Mouse (Mus musculus) pancreas, adult 10 weeks (tissue): ENCODE data around the gene Ifnb1. TPM values are rescaled to one million over a fixed set of nuclear protein-coding genes. Genes with fewer than 3 reads are reported as not detected.

ENCODE experiments used
- polyA plus RNA-seq: library from polyadenylated mRNA; stranded (reverse); fragments of 350-450 nt; fragmentation: Illumina TruSeq; extraction: RNeasy Lipid Tissue Mini Kit (QIAGEN cat#74804); gene quantifications from one replicate; pipeline ENCODE4 v1.2.3, GENCODE M21; 2015; ENCODE audit warnings: low read depth, low replicate concordance; ENCODE audit not compliant: insufficient read depth

Ifnb1 gene
- polyA plus RNA-seq, result not detected

GRCm38 (mm10) chr4:88522674-88523073 lies at the start of gene Ifnb1:
Gene Ifnb1 (minus strand): TSS chr4:88522774.

GRCm38 (mm10) chr4:88571698-88572097 lies 49.1 kb upstream of the Ifnb1 start, which contains the start of gene Ifna14:
Gene Ifna14 (minus strand): TSS chr4:88571798.

GRCm38 (mm10) chr4:88558145-88558544 lies 35.6 kb upstream of the Ifnb1 start, which contains the start of gene Ifna15:
Gene Ifna15 (minus strand): TSS chr4:88558245.

Other genes starting within 250 kb of the Ifnb1 start
- gene Hacd4, start 83.8 kb downstream of the Ifnb1 start, polyA plus RNA-seq, result 4.0 TPM
- gene Ifna15, start 35.5 kb upstream of the Ifnb1 start, polyA plus RNA-seq, result not detected
- not detected for gene Ifna14, start 49.0 kb upstream of the Ifnb1 start, polyA plus RNA-seq
- gene Ifna9, start 69.6 kb upstream of the Ifnb1 start, polyA plus RNA-seq, result not detected
- not detected for gene Ifna12, start 80.6 kb upstream of the Ifnb1 start, polyA plus RNA-seq
- not detected for gene C87499, start 111.6 kb upstream of the Ifnb1 start, polyA plus RNA-seq
- not detected for gene Ifna13, start 121.7 kb upstream of the Ifnb1 start, polyA plus RNA-seq
- not detected for gene Ifna16, start 154.2 kb upstream of the Ifnb1 start, polyA plus RNA-seq
- gene Ifna2, start 161.1 kb upstream of the Ifnb1 start, polyA plus RNA-seq, result not detected
- not detected for gene Ifnab, start 168.6 kb upstream of the Ifnb1 start, polyA plus RNA-seq
- gene Gm26566, start 199.0 kb upstream of the Ifnb1 start, polyA plus RNA-seq, result not detected
- 7.4 TPM for gene Klhl9, start 199.7 kb upstream of the Ifnb1 start, polyA plus RNA-seq
- not detected for gene Gm13271, start 232.1 kb upstream of the Ifnb1 start, polyA plus RNA-seq
- not detected for gene Gm13283, start 237.3 kb upstream of the Ifnb1 start, polyA plus RNA-seq